Mouse (Mus musculus) hindbrain, postnatal 0 days (tissue): ENCODE measurements around the gene Gm13283. TPM values are rescaled to one million over a fixed set of nuclear protein-coding genes. Genes with fewer than 3 reads are reported as not detected.
A peak's percentile ranks its signal among the peaks of the same experiment; 100 is the strongest.
"Not testable (repeated sequence)": the region's sequence is repeated elsewhere in the genome, so short reads cannot be mapped to it uniquely, and the experiment has no call there.

ENCODE experiments used
- ATAC-seq: fragments of 200-750 bp; cut with Nextera tagmentation; 2 replicates; pipeline ENCODE4 v1.8.0; 2017; ENCODE audit warnings: mild to moderate bottlenecking, moderate TSS enrichment, moderate library complexity
- DNase-seq: peaks from one replicate; pipeline ENCODE4 v3.0.0-alpha.2; 2015; ENCODE audit warnings: low spot score
- H3K27ac ChIP-seq: fragments of 300-500 bp; sonication (generic); 2 replicates; pipeline ENCODE4 v1.5.1; 2014; ENCODE audit warnings: mild to moderate bottlenecking
- H3K27me3 ChIP-seq: fragments of 300-500 bp; sonication (generic); 2 replicates; pipeline ENCODE4 v1.6.1; 2014; ENCODE audit warnings: low read length, mixed read lengths; ENCODE audit not compliant: insufficient read depth
- H3K36me3 ChIP-seq: fragments of 300-500 bp; sonication (generic); 2 replicates; pipeline ENCODE4 v1.6.1; 2014; ENCODE audit warnings: low read length, mixed read lengths; ENCODE audit not compliant: insufficient read depth
- H3K4me1 ChIP-seq: fragments of 300-500 bp; sonication (generic); 2 replicates; pipeline ENCODE4 v1.6.1; 2014; ENCODE audit warnings: antibody characterized with exemption, low read length, mixed read lengths; ENCODE audit not compliant: insufficient read depth
- H3K4me2 ChIP-seq: fragments of 300-500 bp; sonication (generic); 2 replicates; pipeline ENCODE4 v1.6.1; 2014; ENCODE audit warnings: low read depth, mild to moderate bottlenecking, low read length, moderate library complexity, mixed read lengths
- H3K4me3 ChIP-seq: fragments of 300-500 bp; sonication (generic); 2 replicates; pipeline ENCODE4 v1.5.1; 2014; ENCODE audit warnings: low read length
- H3K9ac ChIP-seq: fragments of 300-500 bp; sonication (generic); replicated peaks from 2 replicates; pipeline ENCODE4 v1.6.1; 2014; ENCODE audit warnings: mild to moderate bottlenecking, low read length, moderate library complexity, mixed read lengths
- H3K9me3 ChIP-seq: fragments of 300-500 bp; sonication (generic); 2 replicates; pipeline ENCODE4 v1.6.1; 2016; ENCODE audit warnings: low read length, mixed read lengths
- CTCF ChIP-seq: IDR thresholded peaks from 2 replicates; pipeline ENCODE4 v1.5.1; 2016; ENCODE audit warnings: antibody characterized with exemption, control low read depth, low read depth
- WGBS: fragments of 180-500 bp; shearing (Covaris S2); extraction: QIAGEN DNeasy Blood & Tissue Kit; methylation state at CpG from one replicate; pipeline ENCODE4 v1.1.7; 2014; 5-methylcytosine and 5-hydroxymethylcytosine counted together
- polyA plus RNA-seq: library from polyadenylated mRNA; unstranded; fragments of >200 nt; fragmentation: Nextera tagmentation; extraction: Ambion mirVana; gene quantifications from 2 replicates; pipeline ENCODE4 v1.2.1, GENCODE M21; 2015
- total RNA-seq: library from RNA; depleted of rRNA; stranded (reverse); fragments of >200 nt; gene quantifications from 2 replicates; pipeline ENCODE4 v1.2.3, GENCODE M21; 2014

The Gm13283 gene
- total and polyA plus RNA-seq, 2 experiments from 2014 or later: not detected

DNA sequence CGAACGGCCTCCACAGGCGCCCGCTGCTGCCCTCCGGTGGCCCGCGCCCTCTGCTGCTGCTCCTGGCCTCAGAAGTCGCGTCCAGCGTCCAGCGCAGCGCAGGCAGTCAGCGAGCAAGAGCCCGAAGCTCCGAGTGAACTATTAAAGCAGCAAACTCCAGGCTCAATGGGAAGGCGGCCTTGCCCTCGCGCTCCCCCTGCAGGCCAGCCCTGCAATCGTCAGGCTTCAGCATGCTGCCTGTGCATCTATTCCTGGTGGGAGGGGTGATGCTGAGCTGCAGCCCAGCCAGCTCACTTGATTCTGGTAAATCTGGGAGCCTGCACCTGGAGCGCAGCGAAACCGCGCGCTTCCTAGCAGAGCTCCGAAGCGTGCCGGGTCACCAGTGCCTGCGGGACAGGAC, 28.5 kb downstream of the Gm13283 start, which contains the start of gene Gm13277:
Gene Gm13277 (plus strand): TSS at position 231 of the 400 bp plus-strand sequence.
- H3K4me1 ChIP-seq, ATAC-seq, H3K27me3 ChIP-seq, H3K4me2 ChIP-seq, H3K9ac ChIP-seq, H3K4me3 ChIP-seq, H3K36me3 ChIP-seq, DNase-seq, H3K9me3 ChIP-seq, H3K27ac ChIP-seq: not testable (repeated sequence)
- peak; percentile 59 for TF ChIP-seq CTCF
- WGBS: no CpG with 5 or more reads among the region's 28 CpGs

DNA sequence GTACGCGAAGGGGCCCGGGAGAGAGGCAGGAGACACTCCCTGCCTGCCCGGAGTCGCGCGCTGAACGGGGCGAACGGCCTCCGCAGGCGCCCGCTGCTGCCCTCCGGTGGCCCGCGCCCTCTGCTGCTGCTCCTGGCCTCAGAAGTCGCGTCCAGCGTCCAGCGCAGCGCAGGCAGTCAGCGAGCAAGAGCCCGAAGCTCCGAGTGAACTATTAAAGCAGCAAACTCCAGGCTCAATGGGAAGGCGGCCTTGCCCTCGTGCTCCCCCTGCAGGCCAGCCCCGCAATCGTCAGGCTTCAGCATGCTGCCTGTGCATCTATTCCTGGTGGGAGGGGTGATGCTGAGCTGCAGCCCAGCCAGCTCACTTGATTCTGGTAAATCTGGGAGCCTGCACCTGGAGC, 31.3 kb downstream of the Gm13283 start, which contains the start of gene Gm13278:
Gene Gm13278 (plus strand): TSS at position 301 of the 400 bp plus-strand sequence.
- H3K27ac ChIP-seq, DNase-seq, H3K4me2 ChIP-seq, ATAC-seq, H3K27me3 ChIP-seq, H3K4me3 ChIP-seq, H3K36me3 ChIP-seq, H3K4me1 ChIP-seq, H3K9me3 ChIP-seq, H3K9ac ChIP-seq: not testable (repeated sequence)
- WGBS: no CpG with 5 or more reads among the region's 28 CpGs

DNA sequence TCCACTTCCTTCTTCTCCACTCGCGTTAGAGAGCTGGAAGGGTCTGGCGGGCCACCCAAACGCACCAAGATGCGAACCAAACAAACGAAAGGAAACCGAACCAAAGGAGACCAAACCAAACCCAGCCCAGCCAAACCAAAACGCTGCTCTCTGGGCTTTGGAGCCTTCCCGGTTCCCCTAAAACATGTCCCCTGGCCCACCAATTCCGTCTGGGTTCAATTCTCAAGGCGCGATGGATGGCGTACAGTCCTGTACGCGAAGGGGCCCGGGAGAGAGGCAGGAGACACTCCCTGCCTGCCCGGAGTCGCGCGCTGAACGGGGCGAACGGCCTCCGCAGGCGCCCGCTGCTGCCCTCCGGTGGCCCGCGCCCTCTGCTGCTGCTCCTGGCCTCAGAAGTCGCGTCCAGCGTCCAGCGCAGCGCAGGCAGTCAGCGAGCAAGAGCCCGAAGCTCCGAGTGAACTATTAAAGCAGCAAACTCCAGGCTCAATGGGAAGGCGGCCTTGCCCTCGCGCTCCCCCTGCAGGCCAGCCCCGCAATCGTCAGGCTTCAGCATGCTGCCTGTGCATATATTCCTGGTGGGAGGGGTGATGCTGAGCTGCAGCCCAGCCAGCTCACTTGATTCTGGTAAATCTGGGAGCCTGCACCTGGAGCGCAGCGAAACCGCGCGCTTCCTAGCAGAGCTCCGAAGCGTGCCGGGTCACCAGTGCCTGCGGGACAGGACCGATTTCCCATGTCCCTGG, 34.2 kb downstream of the Gm13283 start, which contains the start of gene Gm13275:
Gene Gm13275 (plus strand): TSS at position 552 of the 740 bp plus-strand sequence.
- not testable (repeated sequence) for H3K9me3 ChIP-seq, DNase-seq, H3K27me3 ChIP-seq, ATAC-seq, H3K4me3 ChIP-seq, H3K9ac ChIP-seq, H3K4me1 ChIP-seq, H3K4me2 ChIP-seq, H3K27ac ChIP-seq, H3K36me3 ChIP-seq
- TF ChIP-seq CTCF: peak; percentile 43; the same call in 1 of the 2 replicates
- WGBS: 0% methylated on average over 2 of the region's 52 CpGs

DNA sequence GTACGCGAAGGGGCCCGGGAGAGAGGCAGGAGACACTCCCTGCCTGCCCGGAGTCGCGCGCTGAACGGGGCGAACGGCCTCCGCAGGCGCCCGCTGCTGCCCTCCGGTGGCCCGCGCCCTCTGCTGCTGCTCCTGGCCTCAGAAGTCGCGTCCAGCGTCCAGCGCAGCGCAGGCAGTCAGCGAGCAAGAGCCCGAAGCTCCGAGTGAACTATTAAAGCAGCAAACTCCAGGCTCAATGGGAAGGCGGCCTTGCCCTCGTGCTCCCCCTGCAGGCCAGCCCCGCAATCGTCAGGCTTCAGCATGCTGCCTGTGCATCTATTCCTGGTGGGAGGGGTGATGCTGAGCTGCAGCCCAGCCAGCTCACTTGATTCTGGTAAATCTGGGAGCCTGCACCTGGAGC, 37.2 kb downstream of the Gm13283 start, which contains the start of gene Gm13279:
Gene Gm13279 (plus strand): TSS at position 301 of the 400 bp plus-strand sequence.
- not testable (repeated sequence) for H3K27ac ChIP-seq, H3K27me3 ChIP-seq, ATAC-seq, H3K9me3 ChIP-seq, DNase-seq, H3K9ac ChIP-seq, H3K4me1 ChIP-seq, H3K36me3 ChIP-seq, H3K4me2 ChIP-seq, H3K4me3 ChIP-seq
- WGBS: no CpG with 5 or more reads among the region's 28 CpGs

DNA sequence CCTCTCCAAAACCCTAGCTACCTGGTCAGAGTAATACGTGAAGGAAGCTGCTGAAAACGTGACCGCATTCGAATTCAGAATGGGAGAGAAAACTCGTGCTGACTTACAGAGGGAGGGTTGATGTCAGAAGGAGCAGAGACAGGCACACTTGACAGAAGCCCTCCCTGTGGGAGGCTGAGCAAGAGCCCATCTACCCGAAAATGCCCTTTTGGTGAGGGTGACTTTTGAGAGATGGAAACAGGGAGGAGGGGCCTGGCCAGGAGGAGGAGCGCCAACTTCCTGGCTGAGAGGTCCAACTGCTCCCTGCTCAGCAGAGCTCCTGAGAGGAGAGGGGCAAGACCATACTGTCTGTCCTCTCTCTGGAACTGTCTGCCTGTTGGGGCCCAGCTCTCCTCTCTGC, 39.4 kb downstream of the Gm13283 start, which contains the start of gene Gm13285:
Gene Gm13285 (plus strand): TSS at position 301 of the 400 bp plus-strand sequence.
- not testable (repeated sequence) for H3K27ac ChIP-seq, H3K36me3 ChIP-seq, H3K9me3 ChIP-seq, H3K4me1 ChIP-seq, H3K9ac ChIP-seq, ATAC-seq, H3K4me3 ChIP-seq, H3K27me3 ChIP-seq, H3K4me2 ChIP-seq, DNase-seq
- 17% methylated on average over 4 of the region's 7 CpGs for WGBS

DNA sequence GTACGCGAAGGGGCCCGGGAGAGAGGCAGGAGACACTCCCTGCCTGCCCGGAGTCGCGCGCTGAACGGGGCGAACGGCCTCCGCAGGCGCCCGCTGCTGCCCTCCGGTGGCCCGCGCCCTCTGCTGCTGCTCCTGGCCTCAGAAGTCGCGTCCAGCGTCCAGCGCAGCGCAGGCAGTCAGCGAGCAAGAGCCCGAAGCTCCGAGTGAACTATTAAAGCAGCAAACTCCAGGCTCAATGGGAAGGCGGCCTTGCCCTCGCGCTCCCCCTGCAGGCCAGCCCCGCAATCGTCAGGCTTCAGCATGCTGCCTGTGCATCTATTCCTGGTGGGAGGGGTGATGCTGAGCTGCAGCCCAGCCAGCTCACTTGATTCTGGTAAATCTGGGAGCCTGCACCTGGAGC, 43.0 kb downstream of the Gm13283 start, which contains the start of gene Gm13287:
Gene Gm13287 (plus strand): TSS at position 301 of the 400 bp plus-strand sequence.
- ATAC-seq, H3K4me1 ChIP-seq, H3K9ac ChIP-seq, H3K27ac ChIP-seq, H3K9me3 ChIP-seq, DNase-seq, H3K27me3 ChIP-seq, H3K4me3 ChIP-seq, H3K36me3 ChIP-seq, H3K4me2 ChIP-seq: not testable (repeated sequence)
- no CpG with 5 or more reads among the region's 29 CpGs for WGBS

DNA sequence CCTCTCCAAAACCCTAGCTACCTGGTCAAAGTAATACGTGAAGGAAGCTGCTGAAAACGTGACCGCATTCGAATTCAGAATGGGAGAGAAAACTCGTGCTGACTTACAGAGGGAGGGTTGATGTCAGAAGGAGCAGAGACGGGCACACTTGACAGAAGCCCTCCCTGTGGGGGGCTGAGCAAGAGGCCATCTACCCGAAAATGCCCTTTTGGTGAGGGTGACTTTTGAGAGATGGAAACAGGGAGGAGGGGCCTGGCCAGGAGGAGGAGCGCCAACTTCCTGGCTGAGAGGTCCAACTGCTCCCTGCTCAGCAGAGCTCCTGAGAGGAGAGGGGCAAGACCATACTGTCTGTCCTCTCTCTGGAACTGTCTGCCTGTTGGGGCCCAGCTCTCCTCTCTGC, 45.3 kb downstream of the Gm13283 start, which contains the start of gene Gm13288:
Gene Gm13288 (plus strand): TSS at position 301 of the 400 bp plus-strand sequence.
- not testable (repeated sequence) for H3K9me3 ChIP-seq, DNase-seq, H3K9ac ChIP-seq, H3K4me3 ChIP-seq, H3K4me2 ChIP-seq, H3K27me3 ChIP-seq, H3K36me3 ChIP-seq, ATAC-seq, H3K27ac ChIP-seq, H3K4me1 ChIP-seq
- WGBS: no CpG with 5 or more reads among the region's 8 CpGs

DNA sequence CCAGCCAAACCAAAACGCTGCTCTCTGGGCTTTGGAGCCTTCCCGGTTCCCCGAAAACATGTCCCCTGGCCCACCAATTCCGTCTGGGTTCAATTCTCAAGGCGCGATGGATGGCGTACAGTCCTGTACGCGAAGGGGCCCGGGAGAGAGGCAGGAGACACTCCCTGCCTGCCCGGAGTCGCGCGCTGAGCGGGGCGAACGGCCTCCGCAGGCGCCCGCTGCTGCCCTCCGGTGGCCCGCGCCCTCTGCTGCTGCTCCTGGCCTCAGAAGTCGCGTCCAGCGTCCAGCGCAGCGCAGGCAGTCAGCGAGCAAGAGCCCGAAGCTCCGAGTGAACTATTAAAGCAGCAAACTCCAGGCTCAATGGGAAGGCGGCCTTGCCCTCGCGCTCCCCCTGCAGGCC, 45.8 kb downstream of the Gm13283 start:
- H3K27ac ChIP-seq, H3K36me3 ChIP-seq, H3K9me3 ChIP-seq, ATAC-seq, H3K27me3 ChIP-seq, H3K9ac ChIP-seq, H3K4me3 ChIP-seq, DNase-seq, H3K4me1 ChIP-seq, H3K4me2 ChIP-seq: not testable (repeated sequence)
- 0% methylated on average over 6 of the region's 34 CpGs for WGBS
